Mouse (Mus musculus) inflammation-experienced regulatory T-cells, adult 6 months (primary cell): ENCODE data around the gene Nckap5l. TPM values are rescaled to one million over a fixed set of nuclear protein-coding genes. Genes with fewer than 3 reads are reported as not detected.
"Not testable (repeated sequence)": the region's sequence is repeated elsewhere in the genome, so short reads cannot be mapped to it uniquely, and the experiment has no call there.

ENCODE experiments used
- ATAC-seq: one replicate; pipeline ENCODE4 v1.8.0; 2017
- polyA plus RNA-seq, 3 experiments: library from polyadenylated mRNA; unstranded; fragments of 100-300 nt; shearing (Covaris generic); gene quantifications; one replicate each; pipeline ENCODE4 v1.2.1; 2017

Gene Nckap5l
- polyA plus RNA-seq, 3 experiments from 2014 or later = 0.10 to 1.9 (median 0.78) TPM

GRCm38 (mm10) chr15:99469067-99469466 is 11.5 kb upstream of the Nckap5l start:
- no peak for ATAC-seq

GRCm38 (mm10) chr15:99463194-99463593 is 5.6 kb upstream of the Nckap5l start:
- no peak for ATAC-seq

GRCm38 (mm10) chr15:99456963-99457605 is 464 bp downstream of the Nckap5l start:
- ATAC-seq = no peak

- no peak for ATAC-seq
Observed at GRCm38 (mm10) chr15:99456338-99456962, 1.1 kb downstream of the Nckap5l start.

GRCm38 (mm10) chr15:99455415-99455814 is 2.1 kb downstream of the Nckap5l start:
- no peak for ATAC-seq

- no peak for ATAC-seq
Observed at GRCm38 (mm10) chr15:99454585-99455279, 2.8 kb downstream of the Nckap5l start.

GRCm38 (mm10) chr15:99453153-99453900 is 4.2 kb downstream of the Nckap5l start:
- no peak for ATAC-seq

GRCm38 (mm10) chr15:99449751-99450280 is 7.7 kb downstream of the Nckap5l start:
- ATAC-seq = no peak

GRCm38 (mm10) chr15:99449131-99449750 is 8.3 kb downstream of the Nckap5l start:
- no peak for ATAC-seq

- ATAC-seq = not testable (repeated sequence)
Observed at GRCm38 (mm10) chr15:99446136-99446535, 11.4 kb downstream of the Nckap5l start.

- no peak for ATAC-seq
Observed at GRCm38 (mm10) chr15:99445567-99445966, 12.0 kb downstream of the Nckap5l start.

GRCm38 (mm10) chr15:99442358-99442757 is 15.2 kb downstream of the Nckap5l start:
- ATAC-seq = no peak

GRCm38 (mm10) chr15:99440816-99441457 is 16.6 kb downstream of the Nckap5l start:
- ATAC-seq = no peak

GRCm38 (mm10) chr15:99440112-99440815 is 17.3 kb downstream of the Nckap5l start:
- no peak for ATAC-seq

- no peak for ATAC-seq
Observed at GRCm38 (mm10) chr15:99438966-99439698, 18.4 kb downstream of the Nckap5l start.

GRCm38 (mm10) chr15:99433913-99434312 is 23.6 kb downstream of the Nckap5l start:
- no peak for ATAC-seq

GRCm38 (mm10) chr15:99433081-99433718 is 24.3 kb downstream of the Nckap5l start:
- ATAC-seq = no peak

GRCm38 (mm10) chr15:99431967-99432366 is 25.6 kb downstream of the Nckap5l start:
- no peak for ATAC-seq

GRCm38 (mm10) chr15:99431504-99431903 is 26.0 kb downstream of the Nckap5l start:
- ATAC-seq = no peak

- no peak for ATAC-seq
Observed at GRCm38 (mm10) chr15:99431063-99431462, 26.5 kb downstream of the Nckap5l start.
